Mouse (Mus musculus) cortical plate, adult 2 months (tissue): Measurements from ENCODE around the gene Tmem212. TPM values are rescaled to one million over a fixed set of nuclear protein-coding genes. Genes with fewer than 3 reads are reported as not detected.

Experiments used
- H3K27ac ChIP-seq: fragments of 200-500 bp; 2 replicates; pipeline ENCODE4 v1.5.1; 2012; ENCODE audit warnings: low read length, control low read depth, inconsistent platforms; ENCODE audit not compliant: insufficient read depth
- H3K4me1 ChIP-seq: fragments of 200-500 bp; 2 replicates; pipeline ENCODE4 v1.6.1; 2011; ENCODE audit warnings: low read length; ENCODE audit not compliant: control insufficient read depth, insufficient read depth
- H3K4me3 ChIP-seq: fragments of 200-500 bp; 2 replicates; pipeline ENCODE4 v1.5.1; 2011; ENCODE audit warnings: mild to moderate bottlenecking, low read length, control low read depth; ENCODE audit not compliant: insufficient read depth
- CTCF ChIP-seq: fragments of 200-500 bp; IDR thresholded peaks from 2 replicates; pipeline ENCODE4 v1.5.1; 2011; ENCODE audit warnings: mild to moderate bottlenecking, control low read depth, low read length; ENCODE audit not compliant: insufficient read depth; ENCODE audit errors: extremely low read depth
- POLR2A ChIP-seq: fragments of 200-500 bp; IDR thresholded peaks from 2 replicates; pipeline ENCODE4 v1.6.1; 2011; ENCODE audit warnings: mild to moderate bottlenecking, low read length, control low read depth; ENCODE audit not compliant: insufficient read depth; ENCODE audit errors: extremely low read depth
- polyA plus RNA-seq: library from polyadenylated mRNA; depleted of rRNA; stranded (reverse); fragments of >200 nt; gene quantifications from 2 replicates; pipeline ENCODE4 v1.2.3, GENCODE M21; 2012

Gene Tmem212
- polyA plus RNA-seq, 1 experiment: 3.3 TPM

DNA sequence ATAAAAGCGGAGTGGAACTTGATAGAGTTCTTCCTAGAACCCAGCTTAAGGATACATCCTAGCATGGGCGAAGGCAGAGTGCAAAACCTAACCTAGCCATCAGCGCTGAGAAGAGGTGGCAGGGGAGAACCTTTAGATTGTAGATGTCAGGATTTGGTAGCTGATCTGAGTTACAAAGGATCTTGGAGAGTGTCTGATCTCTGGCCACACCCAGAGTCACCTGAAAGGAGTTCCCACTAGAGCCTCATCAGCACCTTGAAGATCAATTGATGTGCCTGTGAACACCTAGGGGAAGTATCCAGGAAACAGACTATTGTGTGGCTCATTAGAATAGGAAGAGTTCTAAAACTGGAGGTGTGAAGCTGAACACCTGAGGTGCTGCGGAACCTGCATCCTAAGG is 23.7 kb downstream of the Tmem212 start:
- Histone ChIP-seq H3K4me1 (peaks cover 3% of the 10 kb centered on the region; the same call in 1 of the 2 replicates), H3K27ac (no peak overlapping the region), H3K4me3 (no peak overlapping the region)
- no peak for TF ChIP-seq CTCF
- TF ChIP-seq POLR2A: no peak

DNA sequence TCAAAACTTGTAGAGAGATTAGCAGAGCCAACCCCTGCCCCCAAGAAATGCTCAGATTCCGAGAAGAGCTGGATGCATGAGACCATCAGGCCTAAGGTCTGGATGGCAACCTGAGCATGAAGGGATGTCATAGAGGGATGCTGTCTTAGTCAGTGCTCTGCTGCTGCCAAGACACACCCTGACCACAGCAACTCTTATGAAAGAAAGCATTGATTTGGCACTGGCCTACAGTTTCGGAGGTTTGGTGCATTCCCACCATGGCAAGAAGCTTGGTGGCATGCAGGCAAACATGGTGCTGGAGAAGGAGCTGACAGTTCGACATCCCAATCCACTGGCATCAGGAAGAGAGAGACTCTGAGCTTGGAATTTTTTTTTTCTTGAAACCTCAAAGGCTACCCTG is 24.3 kb downstream of the Tmem212 start:
- peaks cover 3% of the 10 kb centered on the region; the same call in 1 of the 2 replicates for H3K4me1 ChIP-seq
- no peak for TF ChIP-seq POLR2A
- no peak overlapping the region for H3K4me3 ChIP-seq
- no peak overlapping the region for H3K27ac ChIP-seq

DNA sequence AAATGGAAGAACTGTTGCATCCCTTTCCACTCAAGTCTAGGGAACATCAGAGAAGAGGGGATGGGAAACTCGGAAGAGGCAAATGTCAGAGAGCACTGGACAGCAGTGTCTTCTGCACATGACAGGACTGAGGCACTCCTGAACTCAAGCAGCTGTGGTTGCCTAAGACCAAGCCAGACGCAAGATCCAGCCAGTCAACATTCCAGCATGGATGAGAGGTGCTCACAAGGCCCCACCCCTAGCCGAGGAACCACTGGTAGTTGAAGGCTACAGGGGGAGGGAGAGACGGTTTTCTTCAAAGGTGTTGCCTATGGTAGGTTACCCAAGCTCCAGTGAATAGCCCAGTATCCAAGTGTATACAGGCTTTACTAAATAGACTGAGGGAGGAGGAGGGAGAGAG is 24.8 kb downstream of the Tmem212 start:
- Histone ChIP-seq H3K4me3 (no peak overlapping the region), H3K4me1 (peaks cover 3% of the 10 kb centered on the region; the same call in 1 of the 2 replicates), H3K27ac (no peak overlapping the region)
- TF ChIP-seq CTCF: no peak
- no peak for TF ChIP-seq POLR2A

DNA sequence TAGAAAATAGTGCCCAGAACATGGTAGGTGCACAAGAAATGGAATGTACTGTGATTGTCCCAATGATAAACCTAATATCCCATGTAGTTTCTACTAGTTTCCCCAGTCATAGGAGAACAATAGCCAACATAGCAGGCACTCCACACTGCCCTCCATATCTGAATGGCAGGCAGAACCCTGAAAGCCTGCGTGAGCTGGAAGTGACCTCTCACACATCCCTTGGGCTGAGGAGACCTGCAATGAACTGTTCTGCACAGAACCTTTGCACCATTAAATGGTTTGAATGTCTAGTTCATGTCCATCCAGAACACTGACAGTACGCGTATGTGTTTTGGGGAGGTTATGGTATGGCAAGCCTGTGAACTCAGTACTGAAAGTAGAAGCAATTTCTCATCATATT is 27.5 kb downstream of the Tmem212 start:
- peaks cover 3% of the 10 kb centered on the region; the same call in 1 of the 2 replicates for H3K4me1 ChIP-seq
- no peak overlapping the region for H3K4me3 ChIP-seq
- no peak for TF ChIP-seq CTCF
- TF ChIP-seq POLR2A: no peak
- H3K27ac ChIP-seq: no peak overlapping the region

DNA sequence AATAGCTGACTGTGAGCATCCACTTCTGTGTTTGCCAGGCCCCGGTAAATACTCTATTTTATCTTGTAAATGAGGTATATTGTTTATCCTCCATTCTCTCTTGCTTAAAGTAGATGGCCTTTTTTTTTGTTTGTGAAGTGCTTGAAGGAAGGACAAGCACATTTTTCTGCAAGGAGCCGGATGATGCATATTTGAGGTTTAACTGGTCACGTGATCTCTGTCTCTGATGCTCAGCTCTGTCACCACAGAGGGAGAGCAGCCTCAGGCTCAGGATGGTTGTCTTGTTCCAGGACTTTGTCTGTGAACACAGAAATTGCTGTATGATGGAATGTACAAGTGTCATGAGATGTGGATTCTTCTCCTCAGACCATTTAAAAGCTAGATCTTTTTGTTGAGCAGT is 28.4 kb downstream of the Tmem212 start:
- H3K4me3 ChIP-seq: no peak overlapping the region
- TF ChIP-seq POLR2A (no peak), CTCF (no peak)
- no peak overlapping the region for H3K27ac ChIP-seq
- H3K4me1 ChIP-seq: no peaks in the 10 kb centered on the region

DNA sequence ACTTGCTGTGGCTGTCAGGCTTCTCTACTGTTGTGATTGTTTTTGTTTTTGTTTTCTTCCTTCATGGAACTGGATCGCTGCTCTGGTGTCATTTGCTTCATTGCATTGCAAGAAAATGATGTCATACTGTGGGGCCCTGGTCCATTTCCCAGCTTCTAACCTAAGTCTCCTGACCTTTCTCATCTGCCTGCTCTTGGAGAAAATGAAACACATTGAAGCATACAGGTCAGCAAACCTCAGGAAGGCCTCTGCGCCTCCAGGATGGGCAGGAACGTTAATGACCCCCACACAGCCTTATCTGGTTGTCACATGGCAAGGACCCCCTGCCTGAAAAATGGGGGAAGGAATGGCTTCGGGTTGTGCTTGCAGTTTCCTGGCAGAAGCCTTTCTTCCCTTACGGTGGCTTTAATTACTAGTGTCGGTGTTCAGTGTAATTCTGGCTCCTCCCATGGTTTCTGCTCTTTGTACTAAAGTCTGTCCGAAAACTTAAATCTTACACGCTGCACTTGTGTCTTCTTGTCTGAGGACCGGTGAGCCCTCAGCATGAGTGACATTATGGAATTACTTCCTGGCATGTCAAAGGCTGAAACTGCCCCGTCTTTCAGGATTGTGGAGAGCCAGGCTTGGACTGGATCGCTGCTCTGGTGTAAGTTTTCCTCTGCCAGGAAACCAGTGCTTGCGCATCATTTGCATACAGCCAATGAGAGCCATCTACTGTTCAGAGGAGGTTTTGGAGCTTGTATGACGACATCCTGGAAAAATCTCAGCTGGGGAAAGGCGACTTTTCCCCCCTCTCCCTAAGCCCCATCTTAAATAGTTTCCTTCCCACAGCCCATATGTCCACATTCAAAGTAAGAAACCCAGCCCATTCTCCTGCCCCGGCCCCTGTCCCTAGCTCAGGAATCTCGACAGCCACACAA is 33.1 kb downstream of the Tmem212 start:
- no peaks in the 10 kb centered on the region for H3K4me1 ChIP-seq
- H3K27ac ChIP-seq: no peak overlapping the region
- TF ChIP-seq CTCF (peak; percentile 37; the same call in 1 of the 2 replicates), POLR2A (peak; percentile 45; the same call in 1 of the 2 replicates)
- peak overlapping the region; percentile 21 for H3K4me3 ChIP-seq

DNA sequence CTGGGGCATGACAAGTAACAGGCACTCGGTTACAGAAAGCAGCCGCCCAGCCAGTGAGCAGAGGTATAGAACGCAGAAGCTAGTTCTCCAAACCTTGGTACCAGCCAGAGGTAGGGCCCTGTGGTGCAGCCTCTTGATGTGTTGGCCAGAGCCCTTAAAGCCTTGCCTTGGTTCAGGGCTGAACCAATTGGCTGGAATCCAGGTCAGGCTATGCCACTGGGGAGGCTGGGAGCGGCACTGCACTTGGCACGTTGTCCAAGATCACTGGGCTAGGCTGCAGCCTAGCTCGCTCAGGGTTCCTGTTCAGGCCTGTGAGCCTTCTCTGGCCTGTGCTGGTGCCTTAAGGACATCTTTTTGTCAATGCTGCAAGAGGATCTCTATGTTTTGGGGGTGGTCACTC is 34.6 kb downstream of the Tmem212 start:
- TF ChIP-seq POLR2A (no peak), CTCF (no peak)
- H3K4me3 ChIP-seq: no peak overlapping the region

DNA sequence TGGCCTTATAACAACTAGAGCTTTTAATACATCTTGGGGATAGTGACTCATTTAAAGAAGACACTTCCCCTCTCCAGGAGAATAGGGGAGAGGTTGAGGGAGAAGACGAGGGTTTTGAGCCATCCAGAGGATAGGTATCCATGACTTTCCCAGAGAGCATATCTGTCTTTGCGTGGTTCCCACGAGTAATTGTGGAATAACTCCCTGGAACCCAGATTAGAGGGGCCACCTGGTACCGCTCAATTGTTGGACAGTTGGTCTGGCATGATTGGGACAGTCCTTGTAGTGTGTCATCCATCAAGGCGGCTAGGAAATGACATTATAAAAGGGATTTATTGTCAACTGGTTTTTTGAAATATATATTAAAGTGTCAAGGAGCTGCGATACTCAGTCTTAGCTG is 35.1 kb downstream of the Tmem212 start:
- Histone ChIP-seq H3K4me1 (no peaks in the 10 kb centered on the region), H3K4me3 (no peak overlapping the region)

More for the DNA sequence above, 34.6 kb downstream of the Tmem212 start:
- H3K27ac ChIP-seq: no peak overlapping the region
- no peaks in the 10 kb centered on the region for H3K4me1 ChIP-seq

DNA sequence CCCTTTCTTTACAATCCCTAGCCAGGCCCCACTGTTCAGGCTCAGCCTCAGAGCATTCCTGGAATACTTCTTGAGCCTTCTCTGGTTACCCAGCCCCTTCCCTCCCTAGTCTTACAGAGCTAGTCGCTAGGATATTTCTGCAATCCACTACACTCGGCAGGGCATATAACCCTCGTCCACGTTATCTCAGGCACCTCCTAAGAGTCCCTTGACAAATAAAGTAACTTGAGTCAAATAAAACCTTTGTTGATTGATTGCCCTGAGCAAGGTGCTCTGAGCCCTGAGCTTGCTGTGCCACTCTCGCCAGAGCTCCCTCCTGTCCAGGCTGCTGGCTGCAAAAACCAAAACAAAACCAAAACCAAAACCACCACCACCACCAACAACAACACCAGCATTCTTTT is 37.0 kb downstream of the Tmem212 start:
- H3K4me3 ChIP-seq: no peak overlapping the region
- H3K27ac ChIP-seq: no peak overlapping the region
- TF ChIP-seq POLR2A: no peak
- no peak for TF ChIP-seq CTCF
- no peaks in the 10 kb centered on the region for H3K4me1 ChIP-seq

More for the DNA sequence above, 35.1 kb downstream of the Tmem212 start:
- TF ChIP-seq CTCF: no peak
- no peak for TF ChIP-seq POLR2A
- H3K27ac ChIP-seq: no peak overlapping the region
